Mouse (Mus musculus) erythroblast, embryonic 14.5 days (primary cell): Measurements from ENCODE around the gene Sema3f. TPM values are rescaled to one million over a fixed set of nuclear protein-coding genes. Genes with fewer than 3 reads are reported as not detected.

ENCODE experiments used
- H3K27me3 ChIP-seq: 2 replicates; pipeline ENCODE4 v1.6.1; 2012; ENCODE audit warnings: inconsistent platforms; ENCODE audit not compliant: control insufficient read depth
- H3K36me3 ChIP-seq: 2 replicates; pipeline ENCODE4 v1.6.1; 2012; ENCODE audit warnings: mild to moderate bottlenecking, inconsistent platforms; ENCODE audit not compliant: control insufficient read depth
- H3K4me1 ChIP-seq: 2 replicates; pipeline ENCODE4 v1.6.1; 2012; ENCODE audit warnings: inconsistent platforms; ENCODE audit not compliant: control insufficient read depth
- H3K4me3 ChIP-seq: replicated peaks from 2 replicates; pipeline ENCODE3; 2012; ENCODE audit warnings: moderate library complexity, mild to moderate bottlenecking, inconsistent platforms
- H3K9me3 ChIP-seq: 2 replicates; pipeline ENCODE4 v1.6.1; 2012; ENCODE audit warnings: low read length, inconsistent platforms, mixed read lengths; ENCODE audit not compliant: control insufficient read depth
- GATA1 ChIP-seq: IDR thresholded peaks from 2 replicates; pipeline ENCODE4 v1.6.1; 2012; ENCODE audit warnings: low read length, inconsistent platforms, mixed read lengths
- TAL1 ChIP-seq: IDR thresholded peaks from 3 replicates; pipeline ENCODE4 v1.6.1; 2012; ENCODE audit warnings: low read length, inconsistent platforms, mixed read lengths
- polyA plus RNA-seq: library from polyadenylated mRNA; stranded (reverse); fragments of >175 nt; gene quantifications from 2 replicates; pipeline ENCODE4 v1.2.3, GENCODE M21; 2012

Gene Sema3f
- polyA plus RNA-seq, 1 experiment: not detected

DNA sequence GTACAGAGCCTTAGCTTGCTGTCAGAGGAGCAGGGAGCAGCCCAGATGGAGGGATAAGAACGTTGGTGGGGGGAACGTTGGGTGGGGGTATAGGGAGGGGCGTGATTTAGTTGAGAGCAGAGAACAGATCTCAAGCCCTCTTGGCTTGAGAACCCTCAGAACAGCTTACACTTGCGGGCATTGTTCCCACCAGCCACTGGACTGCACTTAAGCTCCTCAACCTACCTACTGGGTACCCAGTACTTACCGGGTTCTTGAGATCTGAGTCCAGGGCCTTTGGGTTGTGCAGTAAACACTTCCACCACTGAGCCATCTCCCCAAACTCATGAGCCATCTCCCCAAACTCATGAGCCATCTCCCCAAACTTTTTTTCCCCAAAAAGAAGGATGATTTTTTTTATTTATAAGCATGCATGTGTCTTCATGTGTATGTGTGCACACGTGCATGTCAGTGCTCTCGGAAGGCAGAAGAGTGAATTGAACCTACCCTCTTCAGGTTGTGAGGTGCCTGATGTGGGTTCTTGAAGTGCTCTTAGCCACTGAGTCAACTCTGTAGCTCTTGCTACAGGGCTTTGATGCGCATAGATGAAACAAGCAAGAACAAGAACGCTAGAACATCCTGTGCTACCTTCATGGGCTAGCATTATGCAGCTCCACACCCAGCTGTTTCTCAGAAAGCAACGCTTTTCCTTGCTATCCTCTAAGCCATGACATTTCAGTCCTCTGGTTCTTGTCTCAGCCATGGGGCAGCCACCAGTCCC is 8.7 kb upstream of the Sema3f start:
- Histone ChIP-seq H3K9me3 (no peaks in the 10 kb centered on the region), H3K36me3 (no peaks in the 10 kb centered on the region), H3K4me3 (no peak overlapping the region), H3K4me1 (peaks cover 12% of the 10 kb centered on the region), H3K27me3 (peaks cover 52% of the 10 kb centered on the region)
- no peak for TF ChIP-seq TAL1
- TF ChIP-seq GATA1: no peak

GRCm38 (mm10) chr9:107716951-107717350 is 6.7 kb upstream of the Sema3f start:
- Histone ChIP-seq H3K27me3 (peaks cover 48% of the 10 kb centered on the region), H3K4me1 (no peaks in the 10 kb centered on the region), H3K36me3 (no peaks in the 10 kb centered on the region), H3K4me3 (no peak overlapping the region), H3K9me3 (no peaks in the 10 kb centered on the region)
- TF ChIP-seq GATA1 (no peak), TAL1 (no peak)

- H3K27me3 ChIP-seq: peaks cover 61% of the 10 kb centered on the region
- no peaks in the 10 kb centered on the region for H3K4me1 ChIP-seq
- H3K9me3 ChIP-seq: no peaks in the 10 kb centered on the region
- no peaks in the 10 kb centered on the region for H3K36me3 ChIP-seq
- H3K4me3 ChIP-seq: no peak overlapping the region
- TF ChIP-seq TAL1: no peak
- TF ChIP-seq GATA1: no peak
These were observed 5.4 kb upstream of the Sema3f start for GRCm38 (mm10) chr9:107715632-107716031.

DNA sequence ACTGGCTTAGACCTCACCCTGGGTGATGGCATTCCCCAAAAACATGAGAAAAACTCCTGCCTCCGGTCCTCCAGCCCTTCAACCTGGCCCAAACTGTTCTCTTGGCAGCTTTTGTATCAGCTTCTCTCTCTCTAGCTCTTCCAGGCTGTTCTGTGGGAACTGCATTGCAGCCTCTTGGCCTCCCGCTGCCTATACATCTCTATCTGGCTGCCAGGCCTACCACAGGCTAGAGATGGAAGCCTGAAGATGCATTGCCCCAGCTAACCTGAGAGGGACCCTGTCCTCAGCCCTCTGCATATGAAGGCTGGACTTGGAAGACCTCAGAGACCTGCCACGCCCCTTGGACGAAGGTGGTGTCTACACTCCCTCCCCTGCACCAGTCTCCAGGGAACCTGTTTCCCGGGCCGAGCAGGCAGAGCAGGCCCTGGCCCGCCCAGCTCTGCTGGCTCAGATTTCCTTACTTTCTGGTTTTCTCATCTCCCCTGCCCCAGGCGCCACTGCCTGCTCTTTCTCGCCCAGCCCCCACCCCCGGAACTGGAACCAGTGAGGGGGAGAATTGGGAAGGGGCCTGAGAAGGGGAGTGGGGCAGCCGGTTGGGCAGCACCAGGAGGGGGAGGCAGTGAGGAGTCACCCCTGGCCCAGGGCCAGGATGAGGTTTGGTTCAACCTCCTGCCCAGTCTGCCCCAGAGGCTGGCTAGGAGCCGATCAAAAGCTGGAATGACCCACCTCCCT is 4.1 kb upstream of the Sema3f start:
- Histone ChIP-seq H3K36me3 (no peaks in the 10 kb centered on the region), H3K9me3 (no peaks in the 10 kb centered on the region), H3K4me1 (peaks cover 10% of the 10 kb centered on the region), H3K27me3 (peaks cover 69% of the 10 kb centered on the region), H3K4me3 (no peak overlapping the region)
- TF ChIP-seq GATA1 (no peak), TAL1 (no peak)

- Histone ChIP-seq H3K9me3 (peaks cover 2% of the 10 kb centered on the region; the same call in 1 of the 2 replicates), H3K4me3 (peak overlapping the region; percentile 55)
- TF ChIP-seq GATA1 (no peak), TAL1 (no peak)
These were observed 1.1 kb downstream of the Sema3f start for GRCm38 (mm10) chr9:107709096-107709696.

GRCm38 (mm10) chr9:107708439-107709095 is 1.7 kb downstream of the Sema3f start:
- peaks cover 84% of the 10 kb centered on the region for H3K27me3 ChIP-seq
- no peaks in the 10 kb centered on the region for H3K36me3 ChIP-seq
- H3K9me3 ChIP-seq: peaks cover 2% of the 10 kb centered on the region; the same call in 1 of the 2 replicates
- H3K4me1 ChIP-seq: peaks cover 17% of the 10 kb centered on the region
- no peak for TF ChIP-seq TAL1
- no peak for TF ChIP-seq GATA1
- no peak overlapping the region for H3K4me3 ChIP-seq

More at GRCm38 (mm10) chr9:107709096-107709696, 1.1 kb downstream of the Sema3f start:
- no peaks in the 10 kb centered on the region for H3K36me3 ChIP-seq
- H3K27me3 ChIP-seq: peaks cover 87% of the 10 kb centered on the region
- H3K4me1 ChIP-seq: peaks cover 17% of the 10 kb centered on the region

DNA sequence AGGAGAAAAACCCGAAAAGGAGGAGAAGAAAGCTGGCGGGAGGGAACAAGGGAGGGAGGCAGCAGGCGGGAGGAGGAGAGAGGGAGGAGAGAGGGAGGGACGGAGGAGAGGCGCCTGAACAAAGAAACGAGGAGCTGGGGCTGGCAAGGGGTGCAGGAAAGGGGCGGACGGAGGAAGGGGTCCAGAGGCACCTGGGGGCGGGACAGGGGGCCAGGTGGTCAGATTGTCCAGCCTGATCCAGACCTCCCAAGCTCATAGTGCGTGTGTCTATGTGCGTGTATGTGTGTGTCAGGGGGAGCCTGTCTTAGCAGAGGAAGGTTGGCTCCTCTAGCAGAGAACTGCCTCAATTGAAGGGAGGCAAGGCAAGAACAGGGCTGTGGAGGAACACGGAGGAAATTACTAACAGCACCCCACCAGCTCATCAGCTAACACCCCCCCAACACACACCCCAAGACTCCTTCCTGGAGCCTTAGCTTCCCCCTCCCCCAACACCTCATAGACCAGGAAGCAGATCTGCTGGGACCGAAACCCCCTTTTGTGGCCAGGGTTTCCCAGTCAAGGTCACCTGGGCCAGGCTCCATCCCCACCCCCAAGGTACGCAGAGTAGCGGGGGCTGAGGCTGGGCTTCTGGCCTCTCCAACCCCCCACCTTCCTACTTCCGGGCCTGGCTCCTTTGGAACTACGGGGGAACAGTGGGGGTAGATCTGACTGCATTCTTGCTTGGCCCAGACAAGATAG is 2.4 kb downstream of the Sema3f start:
- no peak for TF ChIP-seq TAL1
- peaks cover 17% of the 10 kb centered on the region for H3K4me1 ChIP-seq
- no peak overlapping the region for H3K4me3 ChIP-seq
- no peaks in the 10 kb centered on the region for H3K36me3 ChIP-seq
- H3K9me3 ChIP-seq: peaks cover 2% of the 10 kb centered on the region; the same call in 1 of the 2 replicates
- H3K27me3 ChIP-seq: peaks cover 81% of the 10 kb centered on the region

- Histone ChIP-seq H3K4me3 (no peak overlapping the region), H3K27me3 (peaks cover 78% of the 10 kb centered on the region), H3K36me3 (no peaks in the 10 kb centered on the region), H3K4me1 (peaks cover 17% of the 10 kb centered on the region), H3K9me3 (peaks cover 2% of the 10 kb centered on the region; the same call in 1 of the 2 replicates)
- no peak for TF ChIP-seq TAL1
- no peak for TF ChIP-seq GATA1
These were observed 3.5 kb downstream of the Sema3f start for GRCm38 (mm10) chr9:107706781-107707211.
